Mouse (Mus musculus) adrenal gland, postnatal 4 days (tissue): ENCODE data around the gene D630003M21Rik. TPM values are rescaled to one million over a fixed set of nuclear protein-coding genes. Genes with fewer than 3 reads are reported as not detected.
A peak's percentile ranks its signal among the peaks of the same experiment; 100 is the strongest.

ENCODE experiments used
- DNase-seq, 2 experiments: peaks; one replicate each; pipeline ENCODE4 v3.0.0; 2021 to 2022; ENCODE audit warnings: low spot score in 2 of 2, mixed read lengths in 2 of 2
- long read RNA-seq, 2 experiments: library from polyadenylated mRNA; stranded (forward); transcript quantifications; one replicate each; pipeline ENCODE4 v2.0.0; 2021
- total RNA-seq, 2 experiments: library from RNA; stranded (reverse); gene quantifications; 2 replicates each; pipeline ENCODE4 v1.2.3; 2021

Gene D630003M21Rik
- total RNA-seq, result 1 to 10 TPM; 5.1 to 6.1 TPM
- long read RNA-seq, experiment 1, partial matches to known transcripts, result 3 of 7 reads
- long read RNA-seq, experiment 1, other reads (novel, unspliced or antisense), result 1 of 7 reads
- long read RNA-seq, experiment 2, partial matches to known transcripts, result 2 of 9 reads
- long read RNA-seq, experiment 2, other reads (novel, unspliced or antisense), result 5 of 9 reads

DNA sequence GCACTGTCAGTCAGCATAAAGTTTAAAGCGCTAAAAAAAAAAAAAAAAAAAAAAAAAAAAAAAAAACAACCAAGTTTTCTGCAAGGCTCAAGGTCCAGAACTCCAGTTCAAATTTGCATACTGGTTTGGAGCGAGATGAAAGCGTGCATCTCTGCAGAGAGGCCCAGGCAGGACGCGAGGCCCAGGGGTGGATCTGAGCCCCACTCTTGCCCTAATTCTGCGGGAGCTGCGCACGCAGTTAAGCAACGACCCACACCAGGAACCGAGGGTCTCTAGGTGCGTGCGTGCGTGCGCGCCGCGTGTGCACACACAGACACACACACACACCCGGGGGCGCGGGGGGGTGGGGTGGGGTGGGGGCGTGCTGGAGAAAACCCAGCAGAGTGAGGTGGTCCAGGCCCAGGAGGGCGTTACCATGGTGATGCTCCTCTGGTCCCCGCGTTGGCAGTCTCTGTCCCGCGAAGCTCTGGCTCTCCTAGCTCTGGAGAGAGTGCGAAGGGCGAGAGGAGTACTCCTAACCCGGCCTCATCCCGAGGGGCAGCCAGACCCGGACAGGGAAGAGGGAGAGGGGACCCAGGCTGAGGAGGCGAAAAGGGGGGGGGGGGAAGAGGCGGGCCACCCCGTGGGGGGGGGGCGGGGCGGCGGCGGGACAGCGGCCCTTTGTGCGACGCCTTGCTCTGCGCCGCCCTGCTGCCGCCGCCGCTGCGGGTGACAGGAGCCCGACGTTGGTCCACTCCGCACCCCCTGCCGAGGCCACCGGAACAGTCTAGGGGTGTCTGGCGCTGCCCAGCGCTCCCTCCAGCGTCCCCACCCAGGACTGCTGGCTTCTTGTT lies at the start of gene D630003M21Rik:
Gene D630003M21Rik (minus strand): TSS at position 553 of the 833 bp plus-strand sequence.
- no peak for DNase-seq

- no peak for DNase-seq
These were observed 47.9 kb upstream of the D630003M21Rik start for GRCm38 (mm10) chr2:158276878-158277277.

GRCm38 (mm10) chr2:158276451-158276850 lies 47.4 kb upstream of the D630003M21Rik start:
- peak in 1 of 2 experiments; percentile 35 for DNase-seq

- no peak for DNase-seq
These were observed 46.8 kb upstream of the D630003M21Rik start for GRCm38 (mm10) chr2:158275811-158276210.

DNA sequence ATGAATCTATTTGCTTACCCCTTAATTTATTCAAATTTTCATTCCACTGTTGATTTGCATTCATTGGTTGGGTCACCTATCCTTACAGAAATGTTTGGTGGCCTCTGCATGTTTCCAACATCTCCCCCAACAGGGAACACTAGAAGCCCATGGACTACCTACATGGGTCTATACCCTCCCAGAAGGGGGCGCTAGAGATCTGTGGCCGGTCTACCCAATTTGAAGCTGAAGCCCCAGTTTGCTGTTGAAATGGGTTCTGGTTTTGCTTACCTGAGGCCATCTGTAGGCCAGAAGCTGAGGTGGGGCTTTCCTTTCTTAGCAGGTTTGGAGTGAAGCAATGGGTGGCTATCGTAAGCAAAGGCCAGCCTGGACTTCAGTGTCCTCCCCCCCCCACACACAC lies 46.3 kb upstream of the D630003M21Rik start:
- no peak for DNase-seq

DNA sequence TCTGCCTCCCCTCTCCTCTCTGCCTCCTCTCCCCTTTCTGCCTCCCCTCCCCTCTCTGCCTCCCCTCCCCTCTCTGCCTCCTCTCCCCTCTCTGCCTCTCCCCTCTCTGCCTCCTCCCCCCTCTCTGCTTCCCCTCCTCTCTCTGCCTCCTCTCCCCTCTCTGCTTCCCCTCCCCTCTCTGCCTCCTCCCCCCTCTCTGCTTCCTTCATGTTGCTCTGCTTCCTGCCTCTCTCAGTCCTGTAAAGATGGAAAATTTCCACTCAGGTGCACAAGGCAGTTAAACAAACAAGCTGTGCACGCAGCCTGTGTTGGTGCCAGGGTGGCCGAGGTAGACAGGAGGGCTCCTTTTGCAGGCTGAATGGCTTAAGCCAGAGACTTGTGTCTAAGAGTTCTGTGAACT lies 44.6 kb upstream of the D630003M21Rik start:
- no peak for DNase-seq

- DNase-seq, result no peak
These were observed 41.0 kb upstream of the D630003M21Rik start for GRCm38 (mm10) chr2:158270017-158270416.

- no peak for DNase-seq
These were observed 35.9 kb upstream of the D630003M21Rik start for GRCm38 (mm10) chr2:158264877-158265276.

DNA sequence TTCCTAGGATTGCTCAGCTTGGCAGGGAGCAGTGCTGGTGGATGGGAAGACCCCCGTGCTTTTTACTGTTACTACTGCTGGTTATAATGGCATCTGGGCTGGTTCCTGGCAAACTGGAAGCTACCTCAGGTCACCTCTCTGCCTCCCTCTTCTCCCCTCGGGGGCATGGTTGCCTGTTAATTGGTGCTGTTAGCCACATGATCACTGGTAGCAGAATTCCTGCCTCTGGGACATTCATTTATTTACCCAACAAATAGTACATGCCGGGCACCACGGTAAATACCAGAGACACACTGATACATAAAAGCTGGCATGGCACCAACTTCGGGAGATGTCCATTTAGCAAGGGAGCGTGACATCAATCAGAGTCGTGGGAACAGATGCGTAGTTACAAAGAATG lies 30.5 kb upstream of the D630003M21Rik start:
- no peak for DNase-seq

DNA sequence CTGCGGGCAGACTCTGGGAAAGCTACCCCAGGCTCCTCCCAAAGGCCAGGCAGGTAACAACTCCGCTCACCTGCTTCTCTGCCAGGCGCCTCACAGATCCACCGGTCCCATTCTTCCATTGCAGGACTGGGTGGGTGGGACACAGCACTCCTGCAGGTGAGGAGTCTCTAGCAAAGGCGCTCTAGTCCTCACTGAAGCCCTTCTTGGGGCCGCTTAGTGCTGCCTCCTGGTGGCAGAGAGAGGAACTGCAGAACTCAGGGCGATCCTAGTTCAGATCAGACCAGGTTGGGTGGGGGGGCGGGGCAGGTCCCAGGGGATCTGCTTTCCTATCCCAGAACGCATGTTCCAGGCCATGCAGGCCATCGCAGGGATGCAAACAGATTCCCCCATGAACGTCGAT lies 29.8 kb upstream of the D630003M21Rik start:
- peak in 1 of 2 experiments; percentile 55 for DNase-seq

DNA sequence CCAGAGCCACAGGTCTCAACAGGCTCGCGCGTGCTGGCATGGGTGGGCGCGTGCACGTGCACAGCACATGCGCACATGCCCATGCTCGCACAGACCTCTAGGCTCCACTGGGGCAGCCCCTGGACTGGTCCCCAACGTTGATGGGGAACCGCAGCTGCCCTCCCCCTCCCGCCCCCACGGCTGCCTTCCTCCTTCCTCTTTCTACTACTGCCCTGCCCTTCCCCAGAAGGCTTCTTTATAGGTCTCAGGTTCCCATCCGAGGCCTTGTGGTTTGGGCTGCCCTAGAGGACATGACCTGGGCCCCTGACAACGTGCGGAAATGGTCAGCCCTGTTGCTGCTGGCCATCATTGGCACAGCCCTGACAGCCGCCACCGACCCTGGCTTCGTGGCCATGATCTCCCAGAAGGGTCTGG lies 29.0 kb upstream of the D630003M21Rik start, which contains the start of gene Bpi:
Gene Bpi (plus strand): TSS at position 90 of the 414 bp plus-strand sequence.
- DNase-seq, result no peak

GRCm38 (mm10) chr2:158256894-158257293 lies 27.9 kb upstream of the D630003M21Rik start:
- no peak for DNase-seq

- DNase-seq, result no peak
These were observed 24.8 kb upstream of the D630003M21Rik start for GRCm38 (mm10) chr2:158253806-158254205.

DNA sequence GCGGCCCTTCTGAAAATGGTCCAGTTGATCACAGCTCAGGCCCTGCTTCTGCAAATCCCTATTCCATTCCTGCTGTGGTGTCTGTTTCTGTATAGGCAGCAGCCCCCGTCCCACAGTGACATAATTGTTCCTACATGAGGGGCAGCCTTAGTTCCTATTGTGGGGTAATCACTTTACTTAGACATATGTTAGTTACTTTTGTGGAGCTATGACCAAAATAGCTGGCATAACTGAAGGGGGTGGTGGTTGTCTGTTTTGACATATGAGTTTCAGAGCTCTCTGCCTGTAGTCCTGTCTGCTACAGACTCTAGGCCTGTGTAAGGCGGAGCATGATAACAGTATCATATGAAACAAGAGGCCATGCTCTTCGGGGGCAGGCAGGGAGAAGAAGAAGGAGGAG lies 21.5 kb upstream of the D630003M21Rik start:
- no peak for DNase-seq

GRCm38 (mm10) chr2:158248318-158248717 lies 19.3 kb upstream of the D630003M21Rik start:
- no peak for DNase-seq

DNA sequence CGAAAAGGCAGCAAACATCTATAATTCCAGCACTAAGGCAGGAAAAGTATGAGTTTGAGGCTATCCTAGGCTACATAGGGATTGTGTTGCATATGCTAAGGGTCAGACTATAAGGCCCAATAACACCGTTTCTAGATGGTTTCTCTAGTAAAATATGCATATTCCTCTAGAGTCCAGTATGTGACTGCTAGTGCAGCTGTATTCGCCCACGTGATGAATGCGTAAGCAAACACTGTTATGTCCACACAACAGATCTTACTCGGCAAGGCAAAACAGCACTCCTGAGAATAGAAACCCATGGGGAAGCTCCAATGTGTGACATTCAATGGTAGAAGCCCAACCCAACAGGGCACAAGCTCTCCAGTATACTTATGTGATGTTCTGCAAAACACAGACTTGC lies 18.8 kb upstream of the D630003M21Rik start:
- no peak for DNase-seq

DNA sequence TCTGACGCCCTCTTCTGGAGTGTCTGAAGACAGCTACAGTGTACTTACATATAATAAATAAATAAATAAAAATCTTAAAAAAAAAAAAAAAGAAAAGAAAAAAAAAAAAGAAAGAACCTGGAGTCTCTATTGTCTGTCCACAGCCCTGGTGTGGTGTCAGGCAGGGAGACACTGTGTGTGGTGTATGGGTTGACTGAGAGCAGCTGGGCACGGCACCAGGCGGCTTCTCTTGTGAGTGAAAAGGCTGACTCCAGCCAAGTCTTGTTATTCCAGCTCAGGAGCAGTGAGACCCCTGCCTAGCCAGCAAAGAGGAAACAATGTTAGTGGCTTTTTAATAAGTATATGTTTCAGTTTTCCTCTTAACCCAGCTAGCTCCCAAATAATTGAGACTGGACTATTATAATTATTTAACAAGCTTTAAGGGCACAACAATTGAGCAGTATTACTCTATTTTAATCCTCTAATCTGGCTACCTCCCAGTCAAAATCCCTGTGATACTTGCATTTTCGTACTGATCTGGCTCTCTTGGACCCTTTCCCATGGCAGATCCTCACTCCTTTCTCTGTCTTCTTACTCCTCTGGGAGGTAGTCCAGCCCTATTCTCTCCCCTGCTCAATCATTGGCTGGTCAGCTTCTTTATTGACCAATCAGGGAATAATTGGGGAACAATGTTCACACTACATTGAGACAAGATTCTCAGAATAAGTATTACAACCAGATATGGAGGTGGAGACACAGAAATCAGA lies 16.2 kb upstream of the D630003M21Rik start:
- DNase-seq, result no peak

DNA sequence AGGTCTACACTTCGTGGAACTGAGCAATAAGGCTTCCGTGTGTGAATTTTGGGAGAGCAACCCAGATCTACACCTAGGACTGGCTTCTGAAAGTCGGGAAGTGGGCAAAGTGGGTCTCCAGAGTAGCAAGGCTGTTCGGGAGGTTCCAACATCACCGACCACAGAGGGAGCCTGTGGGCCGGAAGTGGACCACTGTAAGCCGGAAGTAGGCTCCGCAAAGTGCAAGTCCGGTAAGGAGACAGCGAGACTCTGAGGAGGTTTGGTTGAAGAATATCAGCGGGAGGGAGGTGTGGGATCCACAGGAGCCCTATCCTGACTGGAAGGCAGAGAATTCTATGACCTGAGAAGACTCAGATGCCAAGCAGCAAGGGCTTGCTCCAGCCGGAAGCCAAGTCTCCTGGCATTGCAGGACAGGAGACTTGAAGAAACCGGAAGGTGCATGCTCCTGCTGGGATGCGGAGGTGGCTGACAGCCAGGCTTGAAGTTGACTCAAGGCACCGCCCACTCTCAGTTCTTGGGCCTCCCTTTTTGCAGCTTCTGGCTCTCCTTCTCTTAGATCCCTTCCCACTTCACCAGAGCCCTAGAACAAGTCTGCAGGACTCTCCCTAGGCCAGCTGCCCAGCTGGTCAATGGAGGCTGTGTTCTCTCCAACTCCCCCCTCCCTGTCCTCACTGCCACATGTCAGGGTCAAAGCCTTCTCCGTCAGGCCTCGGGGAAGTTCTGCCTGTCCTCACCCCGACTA lies 14.3 kb upstream of the D630003M21Rik start:
- no peak for DNase-seq

DNA sequence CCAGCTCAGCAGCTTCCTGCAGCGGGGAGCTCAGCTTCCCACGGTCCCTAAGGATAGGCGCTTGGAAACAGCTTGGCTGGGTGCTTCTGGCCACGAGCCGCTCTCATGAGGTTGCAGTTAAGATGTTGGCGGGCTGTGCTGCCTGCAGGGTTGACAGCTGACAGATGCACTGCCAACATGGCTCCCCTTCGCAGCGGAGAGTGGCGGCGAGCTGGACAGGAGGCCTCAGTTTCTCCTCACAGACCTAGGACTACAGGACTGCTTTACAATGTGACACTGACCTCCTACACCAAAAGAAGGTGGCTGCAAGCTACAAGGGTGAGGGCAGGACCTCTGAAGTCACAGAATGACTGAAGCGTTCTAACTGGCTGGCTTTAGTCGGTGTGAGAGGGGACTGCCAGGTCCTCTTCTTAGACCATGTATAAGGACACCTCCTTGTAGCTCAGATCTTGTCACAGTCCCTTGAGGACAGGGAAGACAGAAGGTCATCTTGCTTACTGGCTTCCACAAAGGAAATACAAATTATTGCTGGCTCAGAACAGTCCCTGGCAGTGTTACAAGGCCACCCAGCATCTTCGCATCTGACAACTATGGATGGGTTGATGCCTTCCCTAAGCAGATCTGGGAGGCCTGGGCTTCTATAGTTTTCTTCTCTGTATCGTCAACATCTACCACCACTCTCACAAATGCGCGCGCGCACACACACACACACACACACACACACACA lies 13.3 kb upstream of the D630003M21Rik start:
- DNase-seq, result no peak

GRCm38 (mm10) chr2:158241126-158241738 lies 12.2 kb upstream of the D630003M21Rik start:
- no peak for DNase-seq
